Mouse (Mus musculus) G1E (cell line): ENCODE measurements around the gene Spred1.

Experiments
- CTCF ChIP-seq: IDR thresholded peaks from 2 replicates; pipeline ENCODE4 v1.5.1; 2012; ENCODE audit warnings: low read depth, low read length, inconsistent platforms, mixed read lengths
- GATA1 ChIP-seq: IDR thresholded peaks from 2 replicates; pipeline ENCODE4 v1.6.1; 2012; ENCODE audit warnings: borderline replicate concordance, low read length, inconsistent platforms, mixed read lengths
- POLR2AphosphoS5 ChIP-seq: IDR thresholded peaks from 2 replicates; pipeline ENCODE4 v1.6.1; 2012; ENCODE audit warnings: low read depth, low read length, inconsistent platforms; ENCODE audit not compliant: insufficient replicate concordance
- TAL1 ChIP-seq: conservative IDR thresholded peaks from 2 replicates; pipeline ENCODE4 v1.6.1; 2012; ENCODE audit warnings: low read depth, low read length, inconsistent platforms, mixed read lengths

- no peak for TF ChIP-seq CTCF
- no peak for TF ChIP-seq TAL1
- TF ChIP-seq GATA1: no peak
- TF ChIP-seq POLR2AphosphoS5: no peak
These were observed 25.4 kb downstream of the Spred1 start for GRCm38 (mm10) chr2:117146617-117147016.
